Mouse (Mus musculus) spleen, postnatal 4 days (tissue): Measurements from ENCODE around the gene Kif22.

Source experiments
- DNase-seq, 2 experiments: peaks; one replicate each; pipeline ENCODE4 v3.0.0; 2022; ENCODE audit warnings: low spot score in 2 of 2

The Kif22 gene

DNA sequence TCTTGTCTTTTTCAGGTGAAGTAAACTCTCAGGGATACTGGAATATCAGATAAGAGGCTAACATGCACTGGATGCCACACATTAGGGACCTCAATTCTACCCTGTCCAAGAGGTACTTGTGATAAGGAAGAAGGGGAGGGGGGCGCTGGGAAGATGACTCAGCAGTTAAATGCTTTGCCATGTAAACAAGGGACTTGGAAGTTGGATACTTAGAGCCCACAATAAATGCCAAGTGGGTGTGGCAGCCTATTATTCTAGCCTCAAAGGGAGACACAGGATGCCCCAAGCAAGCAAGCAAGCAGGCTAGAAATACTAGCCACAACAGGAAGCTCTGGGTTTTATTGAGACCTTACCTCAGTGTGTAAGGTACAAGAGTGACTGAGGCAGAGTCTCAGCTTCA lies 11.0 kb downstream of the Kif22 start:
- no peak for DNase-seq

- DNase-seq, result no peak
These were observed 12.1 kb downstream of the Kif22 start for GRCm38 (mm10) chr7:127030172-127030571.

DNA sequence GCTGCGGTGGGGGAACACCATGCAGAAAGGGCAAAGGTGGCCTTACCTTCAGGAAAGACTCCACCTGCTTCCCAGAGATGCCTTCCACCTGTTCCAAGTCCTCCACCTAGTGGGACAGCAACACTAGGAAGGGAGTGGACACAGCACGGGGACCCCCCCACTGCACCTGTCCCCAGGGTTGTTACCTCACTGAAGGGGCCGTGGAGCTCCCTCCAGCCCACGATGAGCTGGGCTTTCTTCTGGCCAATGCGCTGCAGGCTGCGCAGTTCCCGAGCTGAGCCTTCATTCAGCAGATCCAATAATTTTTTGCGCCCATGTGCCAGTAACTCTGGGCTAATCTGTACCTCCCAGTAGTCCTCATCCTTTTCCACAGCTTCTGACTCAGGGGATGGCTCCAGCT lies 14.4 kb downstream of the Kif22 start:
- DNase-seq, result no peak

GRCm38 (mm10) chr7:127026984-127027726 lies 15.1 kb downstream of the Kif22 start, which contains the start of gene Maz:
Gene Maz, minus strand, starts transcription at chr7:127027037.
- DNase-seq, result peak; percentile 99

- peak; percentile 82 to 94 for DNase-seq
These were observed 15.7 kb downstream of the Kif22 start for GRCm38 (mm10) chr7:127026616-127026983.

DNA sequence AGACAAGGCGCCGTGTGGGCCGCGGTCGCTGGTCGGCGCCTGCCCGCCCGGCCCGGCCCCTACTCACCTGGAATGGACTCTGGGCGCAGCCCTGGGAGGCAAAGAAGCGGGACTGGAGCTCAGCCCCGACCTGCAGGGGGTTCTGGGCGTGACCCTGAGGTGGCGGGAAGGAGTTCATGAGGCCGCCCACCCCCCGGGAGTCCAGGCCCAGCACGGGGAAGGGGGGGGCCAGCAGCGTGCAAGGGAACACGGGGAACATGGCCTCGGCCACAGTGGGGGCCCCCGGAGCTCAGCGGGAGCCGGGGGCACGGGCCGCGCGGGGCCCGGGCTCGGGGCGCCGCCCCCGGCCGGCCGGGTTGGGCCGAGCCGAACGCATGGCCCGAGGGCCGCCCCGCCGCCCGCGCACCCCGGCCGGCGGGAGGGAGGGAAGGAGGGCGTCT lies 16.1 kb downstream of the Kif22 start:
- peak; percentile 75 to 88 for DNase-seq

GRCm38 (mm10) chr7:127025556-127026160 lies 16.6 kb downstream of the Kif22 start:
- DNase-seq, result peak; percentile 63 to 89

- DNase-seq, result peak in 1 of 2 experiments; percentile 79
These were observed 17.3 kb downstream of the Kif22 start for GRCm38 (mm10) chr7:127024755-127025555.

- DNase-seq, result peak in 1 of 2 experiments; percentile 72
These were observed 18.2 kb downstream of the Kif22 start for GRCm38 (mm10) chr7:127023896-127024690.

- peak in 1 of 2 experiments; percentile 70 for DNase-seq
These were observed 19.0 kb downstream of the Kif22 start for GRCm38 (mm10) chr7:127023272-127023691.

DNA sequence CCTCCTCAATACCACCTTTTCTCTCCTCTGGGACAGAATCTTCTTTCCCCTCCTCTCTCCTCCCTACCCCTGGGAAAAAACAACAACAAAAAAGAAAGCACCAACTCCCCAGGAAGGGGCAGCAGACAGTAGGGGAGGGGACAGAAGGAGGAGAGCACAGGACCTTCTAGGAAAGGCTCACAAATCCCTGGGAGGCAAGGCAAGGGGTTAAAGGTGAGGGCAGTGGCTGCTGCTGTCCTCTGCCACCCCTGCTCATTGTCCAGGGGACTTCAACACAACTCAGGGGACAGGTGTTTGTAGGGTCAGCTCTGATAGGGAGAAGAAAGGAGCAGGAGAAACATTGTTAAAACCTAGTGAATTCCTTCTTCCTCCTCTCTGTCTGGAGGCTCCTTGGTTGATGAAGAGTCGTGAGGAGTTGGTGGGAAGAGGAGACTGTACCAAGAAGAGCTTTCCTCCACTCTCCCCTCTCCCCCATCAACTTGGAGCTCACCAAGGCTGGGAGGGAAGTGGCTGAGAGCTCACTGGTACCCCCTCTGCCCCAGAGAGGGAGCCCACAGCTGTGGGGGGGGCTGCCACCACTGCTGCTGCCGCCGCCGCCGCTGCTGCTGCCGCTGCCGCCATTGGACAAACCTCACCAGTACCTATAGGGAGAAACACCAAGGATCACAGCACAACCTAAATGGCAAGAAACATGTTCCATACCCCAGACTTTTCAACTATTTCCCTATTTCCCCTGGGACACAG lies 19.6 kb downstream of the Kif22 start:
- peak in 1 of 2 experiments; percentile 63 for DNase-seq

- DNase-seq, result peak in 1 of 2 experiments; percentile 69
These were observed 20.4 kb downstream of the Kif22 start for GRCm38 (mm10) chr7:127021563-127022527.

DNA sequence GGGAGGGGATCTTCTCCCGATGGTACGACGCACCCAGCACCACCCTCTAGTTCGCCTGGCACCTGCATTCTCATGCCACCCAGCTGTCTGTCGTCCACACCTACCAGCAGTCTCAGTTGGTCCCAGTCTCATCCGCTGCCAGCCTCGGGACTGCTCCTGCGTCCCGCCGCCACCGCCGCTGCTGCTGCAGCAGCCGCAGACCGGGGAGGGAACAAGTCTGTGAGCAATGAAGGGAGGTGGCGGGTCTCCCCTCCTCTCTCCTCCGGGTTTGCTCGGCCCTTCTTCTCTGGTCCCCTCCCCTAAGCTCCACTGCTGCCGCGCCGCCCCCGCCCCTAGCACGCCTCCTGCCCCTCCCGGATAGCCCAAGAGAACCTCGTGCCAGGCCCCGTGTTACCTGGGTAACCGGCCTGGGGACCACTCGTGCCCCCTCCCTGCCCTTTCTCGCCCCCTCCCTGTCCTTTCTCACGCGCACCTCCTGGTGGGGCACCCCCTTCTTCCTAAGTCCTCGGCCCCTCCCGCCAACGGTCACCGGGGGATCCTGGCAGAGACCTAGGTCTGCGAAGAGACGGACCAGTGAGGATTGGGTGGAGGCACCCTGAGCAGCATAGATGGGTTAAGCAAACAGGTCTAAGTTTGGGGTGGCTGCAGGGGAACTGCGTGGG lies 21.2 kb downstream of the Kif22 start, which contains the start of the genes Gm42742 and Prrt2:
Gene Gm42742, minus strand, starts transcription at position 197 of the 662 bp plus-strand sequence.
Gene Prrt2, minus strand, starts transcription at position 311 of the 662 bp plus-strand sequence.
- DNase-seq, result peak; percentile 42 to 74

GRCm38 (mm10) chr7:127020491-127020890 lies 21.8 kb downstream of the Kif22 start:
- DNase-seq, result no peak

GRCm38 (mm10) chr7:127020031-127020430 lies 22.2 kb downstream of the Kif22 start:
- DNase-seq, result no peak

- no peak for DNase-seq
These were observed 22.8 kb downstream of the Kif22 start for GRCm38 (mm10) chr7:127019306-127019960.

DNA sequence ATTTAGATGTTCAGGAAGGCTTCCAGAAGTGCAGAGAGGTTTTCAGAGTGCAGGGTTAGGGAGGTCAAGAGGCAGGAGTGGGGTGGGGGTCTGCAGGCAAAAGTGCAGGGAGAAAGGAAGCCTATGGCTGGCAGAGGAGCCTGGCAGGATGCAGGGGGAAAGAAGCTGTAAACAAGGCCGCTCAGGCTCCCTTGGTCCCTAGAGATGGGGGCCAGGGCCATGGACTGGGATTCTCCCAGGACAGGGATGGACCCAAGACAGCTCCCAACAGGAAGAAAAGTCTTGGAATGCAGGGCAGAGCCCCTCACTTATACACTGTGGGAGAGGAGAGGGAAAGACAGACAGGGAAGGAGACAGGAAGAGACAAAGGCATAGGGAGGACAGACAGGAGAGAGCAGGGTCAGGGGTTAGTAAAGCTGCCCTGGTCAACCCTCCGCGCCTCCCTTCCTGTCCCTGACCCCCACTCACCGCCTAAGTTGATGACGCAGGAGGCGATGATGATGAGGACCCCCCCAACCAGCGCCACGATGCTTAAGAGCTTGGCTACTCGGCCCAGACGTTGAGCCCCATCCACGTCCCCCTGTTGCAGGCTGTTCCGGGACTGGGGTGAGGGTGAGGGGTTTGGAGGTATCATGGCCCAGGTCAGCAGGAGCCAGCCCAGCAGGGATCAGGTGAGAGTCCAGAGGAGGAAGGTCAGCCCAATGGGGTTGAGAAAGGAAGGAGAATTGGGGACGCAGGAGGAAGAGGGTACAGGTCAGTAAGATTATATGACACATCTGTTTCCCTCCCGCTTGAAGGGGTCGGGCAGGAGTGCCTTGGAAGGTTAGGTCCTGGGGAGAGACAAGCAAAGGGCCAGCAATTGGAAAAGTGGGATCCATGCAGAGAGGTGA lies 23.6 kb downstream of the Kif22 start:
- peak in 1 of 2 experiments; percentile 72 for DNase-seq
